ENCODE assay signal across 13 mouse cellular contexts in genomic region chr17:67994861-67995260, GRCm38 (mm10).
"Had no signal": no experiment of that assay in that cellular context is flagged by ENCODE, and none has a peak within 500 bp of the region (broad histone marks: within the 10 kb centered on the region; RNA-seq: fewer than 3 reads in every experiment).

No protein-coding gene starts in this region.

- H3K9me3 ChIP-seq: limb, embryonic 15.5 days; liver, embryonic 12.5 days had no signal

- ATAC-seq: liver, embryonic 12.5 days; midbrain, embryonic 16.5 days had no signal

- H3K4me3 ChIP-seq: left cerebral cortex, adult 2 months; limb, embryonic 15.5 days; liver, embryonic 12.5 days had no signal

- H3K9ac ChIP-seq: limb, embryonic 15.5 days; liver, embryonic 12.5 days; lung, embryonic 14.5 days had no signal

- H3K27me3 ChIP-seq: limb, embryonic 15.5 days; liver, embryonic 12.5 days had no signal

- H3K4me2 ChIP-seq: limb, embryonic 15.5 days; liver, embryonic 12.5 days; midbrain, embryonic 11.5 days had no signal

- H3K27ac ChIP-seq: left cerebral cortex, adult 2 months; limb, embryonic 15.5 days; liver, embryonic 12.5 days had no signal

- H3K36me3 ChIP-seq: limb, embryonic 15.5 days; liver, embryonic 12.5 days had no signal

- DNase-seq: kidney, adult 18-20 months; lung, embryonic 14.5 days; lung, postnatal 10 days; lung, postnatal 4 days; right cerebral cortex, adult 18-20 months; right cerebral cortex, postnatal 25 days; thymus, adult 18-20 months; thymus, postnatal 14 days had no signal
